Mouse (Mus musculus) layer of hippocampus, adult 8-10 months (tissue): ENCODE measurements at regions not wholly inside any gene's neighbourhood (a gene's known extent, or its start where the extent isn't known, plus 50 kb on each side); places are given as distances from the start of the nearest gene placed in this dataset.

Source experiments
- DNase-seq, 2 experiments: peaks; one replicate each; pipeline ENCODE4 v3.0.0; 2022; ENCODE audit warnings: low spot score in 2 of 2

GRCm38 (mm10) chr19:51102411-51102810, 424.0 kb upstream of the Sorcs1 start:
- no peak for DNase-seq

GRCm38 (mm10) chr19:51074762-51075161, 396.3 kb upstream of the Sorcs1 start:
- DNase-seq = no peak

GRCm38 (mm10) chr19:51059961-51060665, 381.7 kb upstream of the Sorcs1 start:
- no peak for DNase-seq

- DNase-seq = no peak
Measured at GRCm38 (mm10) chr19:51043544-51043943, 365.1 kb upstream of the Sorcs1 start.

- no peak for DNase-seq
Measured at GRCm38 (mm10) chr19:50994471-50994870, 316.0 kb upstream of the Sorcs1 start.

GRCm38 (mm10) chr19:50971066-50971465, 292.6 kb upstream of the Sorcs1 start:
- DNase-seq = no peak

GRCm38 (mm10) chr19:50961910-50962309, 283.5 kb upstream of the Sorcs1 start:
- DNase-seq = no peak

- peak in 1 of 2 experiments; percentile 2 for DNase-seq
Measured at GRCm38 (mm10) chr19:50945006-50945405, 266.6 kb upstream of the Sorcs1 start.

GRCm38 (mm10) chr19:50911646-50912045, 233.2 kb upstream of the Sorcs1 start:
- DNase-seq = no peak

- DNase-seq = no peak
Measured at GRCm38 (mm10) chr19:50910674-50911073, 232.2 kb upstream of the Sorcs1 start.

- DNase-seq = peak; percentile 6 to 13
Measured at GRCm38 (mm10) chr19:50908751-50909150, 230.3 kb upstream of the Sorcs1 start.

GRCm38 (mm10) chr19:50893755-50894154, 215.3 kb upstream of the Sorcs1 start:
- no peak for DNase-seq

GRCm38 (mm10) chr19:50872661-50873060, 194.2 kb upstream of the Sorcs1 start:
- DNase-seq = no peak

GRCm38 (mm10) chr19:50872144-50872543, 193.7 kb upstream of the Sorcs1 start:
- DNase-seq = no peak

GRCm38 (mm10) chr19:50854854-50855253, 176.4 kb upstream of the Sorcs1 start:
- no peak for DNase-seq

- DNase-seq = no peak
Measured at GRCm38 (mm10) chr19:50840499-50840898, 162.1 kb upstream of the Sorcs1 start.
